Mouse (Mus musculus) liver, adult 2 months (tissue): ENCODE measurements around the gene Cd82.

Experiments used
- CTCF ChIP-seq: fragments of 200-500 bp; IDR thresholded peaks from 2 replicates; pipeline ENCODE4 v1.5.1; 2011; ENCODE audit warnings: low read depth, low read length, control low read depth
- POLR2A ChIP-seq: fragments of 200-500 bp; IDR thresholded peaks from 2 replicates; pipeline ENCODE4 v1.6.1; 2011; ENCODE audit warnings: low read length, control low read depth; ENCODE audit not compliant: insufficient read depth; ENCODE audit errors: extremely low read depth

DNA sequence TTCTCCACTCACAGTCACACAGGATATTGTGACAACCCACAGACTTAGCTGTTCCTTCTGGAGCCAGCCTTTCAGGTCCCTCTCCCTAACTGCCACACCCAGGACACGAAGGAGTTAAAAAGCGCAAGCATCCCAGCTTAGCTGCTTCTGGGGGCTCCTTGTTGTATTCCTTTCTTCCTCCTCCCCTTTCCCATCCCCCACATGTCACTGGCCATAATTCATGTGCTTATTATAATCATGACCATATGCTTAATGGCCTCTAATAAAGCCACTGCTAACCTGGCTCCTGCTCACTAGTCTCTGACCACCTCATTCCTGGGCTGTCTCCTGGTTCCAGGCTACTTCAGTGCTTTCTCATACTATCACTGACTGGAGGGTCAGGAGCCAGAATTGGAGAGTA lies 27.6 kb upstream of the Cd82 start:
- no peak for TF ChIP-seq CTCF
- TF ChIP-seq POLR2A, result no peak
